Mouse (Mus musculus) heart, postnatal 4 days (tissue): ENCODE measurements around the gene Olfr1080. TPM values are rescaled to one million over a fixed set of nuclear protein-coding genes. Genes with fewer than 3 reads are reported as not detected.
"Not testable (repeated sequence)": the region's sequence is repeated elsewhere in the genome, so short reads cannot be mapped to it uniquely, and the experiment has no call there.

ENCODE experiments used
- DNase-seq: peaks from one replicate; pipeline ENCODE4 v3.0.0; 2021
- total RNA-seq, 2 experiments: library from RNA; stranded (reverse); gene quantifications; 2 replicates each; pipeline ENCODE4 v1.2.3; 2021

The Olfr1080 gene
- not detected for total RNA-seq

- not testable (repeated sequence) for DNase-seq
These were observed at the start of gene Olfr1080 for GRCm38 (mm10) chr2:86558135-86558534. Gene Olfr1080 (minus strand): TSS chr2:86558235.

- DNase-seq: not testable (repeated sequence)
These were observed 40.8 kb upstream of the Olfr1080 start, which contains the start of gene Olfr1082 for GRCm38 (mm10) chr2:86598866-86599265. Gene Olfr1082 (minus strand): TSS chr2:86598966.

GRCm38 (mm10) chr2:86542380-86542779 lies 15.7 kb downstream of the Olfr1080 start, which contains the start of gene Olfr1079:
Gene Olfr1079 (minus strand): TSS chr2:86542480.
- no peak for DNase-seq

GRCm38 (mm10) chr2:86530991-86531390 lies 27.0 kb downstream of the Olfr1080 start:
- DNase-seq: no peak

GRCm38 (mm10) chr2:86508161-86508560 lies 49.9 kb downstream of the Olfr1080 start, which contains the start of gene Olfr1076:
Gene Olfr1076 (plus strand): TSS chr2:86508461.
- no peak for DNase-seq

Other genes with a start within 250 kb of the Olfr1080 start
- not detected for gene Olfr1053, start 243.0 kb downstream of the Olfr1080 start, total RNA-seq
- gene Olfr1054, start 222.8 kb downstream of the Olfr1080 start, total RNA-seq: not detected
- gene Olfr1055, start 208.0 kb downstream of the Olfr1080 start, total RNA-seq: not detected
- gene Olfr1056, start 195.8 kb downstream of the Olfr1080 start, total RNA-seq: not detected
- not detected for gene Olfr1057, start 179.8 kb downstream of the Olfr1080 start, total RNA-seq
- gene Olfr1058, start 169.7 kb downstream of the Olfr1080 start, total RNA-seq: not detected
- not detected for gene Olfr1061, start 144.2 kb downstream of the Olfr1080 start, total RNA-seq
- not detected for gene Olfr1062, start 131.5 kb downstream of the Olfr1080 start, total RNA-seq
- gene Olfr1065, start 107.6 kb downstream of the Olfr1080 start, total RNA-seq: not detected
- gene Olfr1066, start 102.0 kb downstream of the Olfr1080 start, total RNA-seq: not detected
- not detected for gene Olfr228, start 70.8 kb downstream of the Olfr1080 start, total RNA-seq
- not detected for gene Olfr1076, start 49.8 kb downstream of the Olfr1080 start, total RNA-seq
- not detected for gene Olfr1079, start 15.8 kb downstream of the Olfr1080 start, total RNA-seq
- not detected for gene Olfr1082, start 40.7 kb upstream of the Olfr1080 start, total RNA-seq
- not detected for gene Olfr1084, start 81.5 kb upstream of the Olfr1080 start, total RNA-seq
- gene Olfr1085, start 103.8 kb upstream of the Olfr1080 start, total RNA-seq: not detected
- not detected for gene Olfr1086, start 121.9 kb upstream of the Olfr1080 start, total RNA-seq
- not detected for gene Olfr1087, start 140.2 kb upstream of the Olfr1080 start, total RNA-seq
- gene Olfr1089, start 175.5 kb upstream of the Olfr1080 start, total RNA-seq: not detected
- gene Olfr1090, start 200.8 kb upstream of the Olfr1080 start, total RNA-seq: not detected
- not detected for gene Olfr1093, start 224.2 kb upstream of the Olfr1080 start, total RNA-seq